Mouse (Mus musculus) brain, adult 10 weeks (tissue): ENCODE data around the gene 2610002M06Rik. TPM values are rescaled to one million over a fixed set of nuclear protein-coding genes. Genes with fewer than 3 reads are reported as not detected.

Experiments used
- polyA plus RNA-seq: library from polyadenylated mRNA; stranded (reverse); fragments of 350-450 nt; fragmentation: Illumina TruSeq; extraction: RNeasy Lipid Tissue Mini Kit (QIAGEN cat#74804); gene quantifications from one replicate; pipeline ENCODE4 v1.2.3, GENCODE M21; 2015; ENCODE audit warnings: low read depth, low replicate concordance

Gene 2610002M06Rik
- polyA plus RNA-seq: 35.8 TPM

GRCm38 (mm10) chrX:107816218-107816554 lies at the start of gene 2610002M06Rik:
Gene 2610002M06Rik, minus strand, starts transcription at chrX:107816334.

GRCm38 (mm10) chrX:107792290-107792689 lies 23.8 kb downstream of the 2610002M06Rik start, which contains the start of gene Tent5d:
Gene Tent5d, plus strand, starts transcription at chrX:107792590.

Other genes with a start within 250 kb of the 2610002M06Rik start
- 0.48 TPM for gene Tbx22, start 148.4 kb downstream of the 2610002M06Rik start, polyA plus RNA-seq
- gene Tent5d, start 23.7 kb downstream of the 2610002M06Rik start, polyA plus RNA-seq: not detected
- gene Gm732, start 132.1 kb upstream of the 2610002M06Rik start, polyA plus RNA-seq: not detected